Mouse (Mus musculus) kidney, adult 18-20 months (tissue): ENCODE results near the gene Rapgef4.

Experiments used
- DNase-seq: peaks from one replicate; pipeline ENCODE4 v3.0.0; 2021

Gene Rapgef4

GRCm38 (mm10) chr2:71980771-71981342 is at the start of gene Rapgef4:
TSS of gene Rapgef4 (plus strand) at chr2:71981240.
- DNase-seq = no peak

GRCm38 (mm10) chr2:71934046-71934445 is 47.0 kb upstream of the Rapgef4 start:
- no peak for DNase-seq

- DNase-seq = no peak
These were observed 44.3 kb upstream of the Rapgef4 start for GRCm38 (mm10) chr2:71936711-71937110.

- DNase-seq = no peak
These were observed 43.3 kb upstream of the Rapgef4 start for GRCm38 (mm10) chr2:71937649-71938308.

GRCm38 (mm10) chr2:71938716-71939393 is 42.2 kb upstream of the Rapgef4 start:
- no peak for DNase-seq

GRCm38 (mm10) chr2:71941005-71941720 is 39.9 kb upstream of the Rapgef4 start:
- DNase-seq = no peak

GRCm38 (mm10) chr2:71941721-71942087 is 39.3 kb upstream of the Rapgef4 start:
- no peak for DNase-seq

GRCm38 (mm10) chr2:71951212-71951611 is 29.8 kb upstream of the Rapgef4 start:
- no peak for DNase-seq

GRCm38 (mm10) chr2:71955637-71956036 is 25.4 kb upstream of the Rapgef4 start:
- peak; percentile 60 for DNase-seq

- DNase-seq = no peak
These were observed 24.6 kb upstream of the Rapgef4 start for GRCm38 (mm10) chr2:71956463-71956862.

- no peak for DNase-seq
These were observed 23.1 kb upstream of the Rapgef4 start for GRCm38 (mm10) chr2:71957951-71958350.

GRCm38 (mm10) chr2:71958393-71958792 is 22.6 kb upstream of the Rapgef4 start:
- DNase-seq = peak; percentile 11

- DNase-seq = no peak
These were observed 16.8 kb upstream of the Rapgef4 start for GRCm38 (mm10) chr2:71964216-71964615.

GRCm38 (mm10) chr2:71965476-71965875 is 15.6 kb upstream of the Rapgef4 start:
- peak; percentile 19 for DNase-seq

GRCm38 (mm10) chr2:71966737-71967136 is 14.3 kb upstream of the Rapgef4 start:
- DNase-seq = no peak

- no peak for DNase-seq
These were observed 13.2 kb upstream of the Rapgef4 start for GRCm38 (mm10) chr2:71967855-71968254.

- DNase-seq = no peak
These were observed 7.4 kb upstream of the Rapgef4 start for GRCm38 (mm10) chr2:71973646-71974045.

GRCm38 (mm10) chr2:71974143-71974846 is 6.7 kb upstream of the Rapgef4 start:
- DNase-seq = no peak

- no peak for DNase-seq
These were observed 1.1 kb upstream of the Rapgef4 start for GRCm38 (mm10) chr2:71979981-71980380.

GRCm38 (mm10) chr2:71981343-71981851 is 357 bp downstream of the Rapgef4 start:
- DNase-seq = no peak

GRCm38 (mm10) chr2:71981896-71982295 is 856 bp downstream of the Rapgef4 start:
- no peak for DNase-seq

GRCm38 (mm10) chr2:71982868-71983597 is 2.0 kb downstream of the Rapgef4 start:
- no peak for DNase-seq
